Mouse (Mus musculus): ENCODE measurements around the gene Nckap5l. TPM values are rescaled to one million over a fixed set of nuclear protein-coding genes. Genes with fewer than 3 reads are reported as not detected.

The Nckap5l gene
- polyA plus RNA-seq, 1 experiment, result 13.0 TPM

- no peaks in the 10 kb centered on the region for H3K4me1 ChIP-seq (ENCODE audit: control insufficient read depth, insufficient read depth, low read length)
Observed at GRCm38 (mm10) chr15:99470971-99471676, 13.6 kb upstream of the Nckap5l start.

GRCm38 (mm10) chr15:99470224-99470761 is 12.7 kb upstream of the Nckap5l start:
- H3K4me1 ChIP-seq (ENCODE audit: control insufficient read depth, insufficient read depth, low read length), result no peaks in the 10 kb centered on the region
- H3K4me3 ChIP-seq (replicated peaks; ENCODE audit: extremely low read depth, low read depth, low read length), result no peak overlapping the region
- no peak for TF ChIP-seq CTCF (IDR thresholded peaks at IDR 0.05; ENCODE audit: insufficient read depth, low read length)
- no peak for TF ChIP-seq POLR2A (IDR thresholded peaks at IDR 0.05; ENCODE audit: borderline replicate concordance, extremely low read depth, low read depth, low read length)
- DNase-seq, result no peak
- 85% methylated on average over 31 of the region's 31 CpGs for WGBS

More at GRCm38 (mm10) chr15:99470971-99471676, 13.6 kb upstream of the Nckap5l start:
- H3K4me3 ChIP-seq (replicated peaks; ENCODE audit: extremely low read depth, low read depth, low read length), result no peak overlapping the region
- WGBS, result 49% methylated on average over 17 of the region's 17 CpGs
- no peak for TF ChIP-seq POLR2A (IDR thresholded peaks at IDR 0.05; ENCODE audit: borderline replicate concordance, extremely low read depth, low read depth, low read length)
- peak; percentile 72 for TF ChIP-seq CTCF (IDR thresholded peaks at IDR 0.05; ENCODE audit: insufficient read depth, low read length)
- DNase-seq, result peak; percentile 48

DNA sequence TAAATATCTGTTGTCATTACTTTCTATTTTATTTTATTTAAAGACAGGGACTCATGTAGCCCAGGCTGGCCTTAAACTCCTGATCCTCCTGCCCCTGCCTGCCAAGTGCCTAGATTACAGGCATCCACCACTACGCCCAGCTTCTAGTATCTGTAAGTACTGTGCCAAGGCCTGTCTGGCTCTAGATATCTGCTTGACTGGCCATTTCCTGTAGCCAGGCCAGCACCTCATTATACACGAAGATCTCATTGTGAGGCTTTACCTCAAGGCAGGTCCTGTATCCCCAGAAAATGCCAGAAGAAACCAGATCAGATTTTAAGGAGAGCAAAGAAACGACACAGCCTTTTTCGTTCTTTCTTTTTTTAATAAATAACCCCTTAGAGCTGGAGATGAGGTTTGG is 12.2 kb upstream of the Nckap5l start:
- DNase-seq, result no peak
- no peaks in the 10 kb centered on the region for H3K4me1 ChIP-seq (ENCODE audit: control insufficient read depth, insufficient read depth, low read length)
- no peak overlapping the region for H3K4me3 ChIP-seq (replicated peaks; ENCODE audit: extremely low read depth, low read depth, low read length)
- WGBS, result 77% methylated on average over 4 of the region's 4 CpGs
- TF ChIP-seq CTCF (IDR thresholded peaks at IDR 0.05; ENCODE audit: insufficient read depth, low read length), result no peak
- TF ChIP-seq POLR2A (IDR thresholded peaks at IDR 0.05; ENCODE audit: borderline replicate concordance, extremely low read depth, low read depth, low read length), result no peak

DNA sequence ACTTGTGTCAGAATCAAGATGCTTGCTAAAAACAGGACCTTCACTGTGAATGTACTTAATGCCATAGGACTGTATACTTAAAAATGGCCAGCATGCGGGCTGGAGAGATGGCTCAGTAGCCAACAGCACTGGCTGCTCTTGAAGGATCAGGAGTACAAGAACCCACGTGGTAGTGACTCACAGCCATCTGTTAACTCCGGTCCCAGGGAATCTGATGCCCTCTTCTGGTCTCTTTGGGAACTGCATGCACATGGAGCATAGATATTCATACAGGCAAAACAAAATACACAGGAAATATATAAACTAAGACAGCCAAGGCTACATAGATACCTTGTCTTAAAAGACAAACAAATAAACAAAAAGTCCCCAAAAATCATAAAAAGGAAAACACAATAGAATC is 11.5 kb upstream of the Nckap5l start:
- DNase-seq, result peak; percentile 72
- Histone ChIP-seq H3K4me1 (ENCODE audit: control insufficient read depth, insufficient read depth, low read length) (no peaks in the 10 kb centered on the region), H3K4me3 (replicated peaks; ENCODE audit: extremely low read depth, low read depth, low read length) (no peak overlapping the region)
- peak; percentile 63 for TF ChIP-seq CTCF (IDR thresholded peaks at IDR 0.05; ENCODE audit: insufficient read depth, low read length)
- TF ChIP-seq POLR2A (IDR thresholded peaks at IDR 0.05; ENCODE audit: borderline replicate concordance, extremely low read depth, low read depth, low read length), result no peak
- WGBS, result 24% methylated on average over 3 of the region's 3 CpGs

GRCm38 (mm10) chr15:99463194-99463593 is 5.6 kb upstream of the Nckap5l start:
- WGBS, result 55% methylated on average over 13 of the region's 13 CpGs
- no peak for DNase-seq
- TF ChIP-seq CTCF (IDR thresholded peaks at IDR 0.05; ENCODE audit: insufficient read depth, low read length), result no peak
- no peak for TF ChIP-seq POLR2A (IDR thresholded peaks at IDR 0.05; ENCODE audit: borderline replicate concordance, extremely low read depth, low read depth, low read length)
- Histone ChIP-seq H3K4me1 (ENCODE audit: control insufficient read depth, insufficient read depth, low read length) (0 out of 2 replicates have a peak, but pooled peaks cover 4% of the 10 kb centered on the region), H3K4me3 (replicated peaks; ENCODE audit: extremely low read depth, low read depth, low read length) (no peak overlapping the region)

DNA sequence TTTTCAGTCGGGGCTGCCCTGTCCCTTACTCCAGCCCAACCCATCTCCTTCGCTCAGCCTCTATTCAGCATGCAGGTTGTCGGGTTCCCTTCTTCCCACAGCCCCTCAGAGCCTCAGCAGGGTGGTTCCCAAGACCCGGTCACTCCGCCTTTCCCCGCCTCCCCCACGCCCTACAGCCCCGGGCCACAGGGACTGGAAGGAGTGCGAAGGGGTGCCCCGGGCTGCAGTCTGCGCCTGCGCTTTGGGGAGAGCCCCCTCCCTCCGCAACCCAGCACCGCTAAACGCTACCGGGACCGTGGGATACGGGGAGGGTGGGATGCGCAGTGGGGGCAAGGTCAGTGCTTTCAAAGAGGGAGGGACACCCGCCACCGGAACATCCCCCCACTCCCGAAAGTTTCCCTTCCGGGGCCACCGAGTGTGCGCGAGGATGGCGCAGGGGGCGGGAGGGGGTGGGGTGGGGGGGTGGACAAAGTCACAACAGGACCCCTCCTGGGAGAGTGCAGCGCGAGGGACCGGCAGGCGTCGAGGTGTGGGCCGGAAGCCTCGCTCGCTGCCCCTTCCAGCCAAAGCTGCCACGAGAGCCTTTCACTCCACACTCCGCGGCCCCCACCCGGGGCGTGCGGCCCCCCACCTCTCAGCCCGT is 464 bp downstream of the Nckap5l start:
- Histone ChIP-seq H3K4me3 (replicated peaks; ENCODE audit: extremely low read depth, low read depth, low read length) (peak overlapping the region; percentile 94), H3K4me1 (ENCODE audit: control insufficient read depth, insufficient read depth, low read length) (peaks cover 6% of the 10 kb centered on the region)
- no peak for TF ChIP-seq POLR2A (IDR thresholded peaks at IDR 0.05; ENCODE audit: borderline replicate concordance, extremely low read depth, low read depth, low read length)
- no peak for TF ChIP-seq CTCF (IDR thresholded peaks at IDR 0.05; ENCODE audit: insufficient read depth, low read length)
- peak; percentile 48 for DNase-seq
- 2% methylated on average over 37 of the region's 43 CpGs for WGBS

DNA sequence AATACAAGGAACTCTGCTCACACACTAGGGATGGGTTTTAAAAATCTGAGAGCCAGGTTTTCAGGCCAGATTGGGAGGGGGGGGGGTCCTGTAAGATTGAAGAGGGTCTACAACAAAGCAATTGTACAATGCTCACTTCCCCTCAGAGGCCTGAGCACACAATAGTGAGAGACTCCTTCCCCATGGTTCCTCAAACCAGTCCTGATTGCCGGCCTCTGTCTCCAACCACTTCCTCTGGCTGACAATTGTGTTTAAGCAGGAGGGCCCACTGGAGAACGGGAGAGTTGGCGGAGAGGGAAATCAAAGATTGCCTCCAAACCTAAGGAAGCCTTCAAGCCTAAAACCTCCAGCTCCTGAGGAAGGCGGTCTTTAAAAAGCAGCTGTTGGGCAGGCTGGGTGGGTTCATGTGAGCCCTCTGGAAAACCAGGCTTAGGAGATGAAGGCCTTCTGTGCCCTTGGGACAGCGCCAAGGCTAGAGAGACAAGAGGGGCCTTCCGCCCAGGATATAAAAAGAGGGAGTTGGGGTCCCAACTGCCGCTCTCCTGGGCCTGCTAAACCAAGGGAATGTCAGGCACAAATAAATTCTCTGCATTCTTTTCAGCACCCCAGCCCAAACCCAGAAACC is 1.1 kb downstream of the Nckap5l start:
- Histone ChIP-seq H3K4me1 (ENCODE audit: control insufficient read depth, insufficient read depth, low read length) (peaks cover 6% of the 10 kb centered on the region), H3K4me3 (replicated peaks; ENCODE audit: extremely low read depth, low read depth, low read length) (peak overlapping the region; percentile 94)
- WGBS, result 21% methylated on average over 7 of the region's 7 CpGs
- no peak for DNase-seq
- TF ChIP-seq CTCF (IDR thresholded peaks at IDR 0.05; ENCODE audit: insufficient read depth, low read length) (no peak), POLR2A (IDR thresholded peaks at IDR 0.05; ENCODE audit: borderline replicate concordance, extremely low read depth, low read depth, low read length) (no peak)

GRCm38 (mm10) chr15:99455415-99455814 is 2.1 kb downstream of the Nckap5l start:
- WGBS, result 84% methylated on average over 3 of the region's 3 CpGs
- TF ChIP-seq CTCF (IDR thresholded peaks at IDR 0.05; ENCODE audit: insufficient read depth, low read length) (no peak), POLR2A (IDR thresholded peaks at IDR 0.05; ENCODE audit: borderline replicate concordance, extremely low read depth, low read depth, low read length) (no peak)
- no peak for DNase-seq
- peaks cover 6% of the 10 kb centered on the region for H3K4me1 ChIP-seq (ENCODE audit: control insufficient read depth, insufficient read depth, low read length)
- H3K4me3 ChIP-seq (replicated peaks; ENCODE audit: extremely low read depth, low read depth, low read length), result no peak overlapping the region

DNA sequence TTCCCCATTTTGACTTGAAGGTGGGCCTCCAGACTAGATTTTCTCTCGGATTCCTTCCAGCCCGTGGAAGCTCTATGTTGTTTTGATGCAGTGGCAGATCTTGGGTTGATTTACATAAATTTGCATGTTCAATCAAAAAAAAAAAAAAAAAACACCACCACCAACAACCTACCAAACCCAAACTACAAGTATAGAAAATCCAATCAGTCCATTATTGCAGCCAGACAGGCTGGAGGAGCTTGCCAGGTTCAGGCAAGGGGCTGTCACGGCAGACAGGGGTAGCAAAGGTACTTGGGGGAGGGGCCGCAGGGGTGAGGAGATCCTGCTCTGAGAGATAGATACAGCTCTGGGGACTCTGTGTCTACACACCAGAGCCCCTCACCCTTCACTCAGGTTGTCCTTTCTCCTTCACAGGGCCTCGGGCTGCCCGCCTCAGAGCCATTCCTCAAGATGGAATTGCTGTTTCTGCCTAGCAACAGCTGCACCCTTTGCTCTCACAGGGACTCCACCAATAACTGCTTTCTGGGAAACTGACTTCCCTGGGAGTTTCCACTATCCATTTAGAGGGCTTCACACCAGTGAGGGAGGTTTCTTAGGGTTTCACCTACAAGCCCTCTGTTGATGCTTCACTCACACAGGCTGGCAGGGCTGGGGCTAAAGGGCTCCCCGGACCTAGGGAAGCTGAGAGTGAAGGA is 2.8 kb downstream of the Nckap5l start:
- TF ChIP-seq POLR2A (IDR thresholded peaks at IDR 0.05; ENCODE audit: borderline replicate concordance, extremely low read depth, low read depth, low read length), result no peak
- no peak for TF ChIP-seq CTCF (IDR thresholded peaks at IDR 0.05; ENCODE audit: insufficient read depth, low read length)
- no peak for DNase-seq
- 81% methylated on average over 7 of the region's 7 CpGs for WGBS
- Histone ChIP-seq H3K4me1 (ENCODE audit: control insufficient read depth, insufficient read depth, low read length) (peaks cover 6% of the 10 kb centered on the region), H3K4me3 (replicated peaks; ENCODE audit: extremely low read depth, low read depth, low read length) (no peak overlapping the region)

All from lung, adult 2 months (tissue).